Mouse (Mus musculus): ENCODE results near the gene Cdkal1.

DNA sequence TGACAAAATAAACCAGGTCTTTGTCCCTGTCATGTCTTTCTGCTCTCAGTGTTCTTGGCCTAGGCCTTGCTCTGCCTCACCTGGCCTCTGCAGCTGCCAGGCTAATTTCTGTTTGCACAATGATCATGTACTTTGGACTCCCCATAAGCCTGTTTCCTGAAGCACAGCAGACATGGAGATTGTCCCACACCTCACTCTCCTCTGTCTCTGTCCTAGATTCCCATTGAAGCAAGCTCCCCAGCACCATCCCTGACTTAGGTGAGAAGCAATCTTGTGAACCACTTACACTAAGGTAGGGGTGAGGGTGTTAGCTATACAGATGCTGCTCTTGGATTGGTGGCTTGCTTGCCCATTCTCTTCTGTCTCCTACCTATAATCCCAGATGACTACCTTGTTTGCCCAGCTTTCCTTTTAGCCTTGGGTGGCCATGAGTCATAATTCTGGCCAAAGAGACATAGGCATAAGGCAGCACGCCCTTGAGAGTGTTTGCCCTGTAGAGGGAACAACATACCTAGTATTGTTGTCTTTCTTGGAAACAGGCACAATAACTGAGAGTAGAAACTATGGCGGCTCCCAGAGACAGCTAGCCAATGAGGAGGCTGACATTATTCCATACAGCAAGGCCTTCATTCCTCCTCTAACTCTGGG is 692.5 kb downstream of the Cdkal1 start:
- no peak for TF ChIP-seq CTCF (IDR thresholded peaks at IDR 0.05; ENCODE audit: extremely low read depth, insufficient read depth, insufficient read length, insufficient replicate concordance)
- TF ChIP-seq POLR2A (IDR thresholded peaks at IDR 0.05; ENCODE audit: low read depth, low read length): no peak
